Mouse (Mus musculus) right cerebral cortex, postnatal 10 days (tissue): ENCODE data around the gene Ak9.
A peak's percentile ranks its signal among the peaks of the same experiment; 100 is the strongest.

ENCODE experiments used
- DNase-seq, 2 experiments: peaks; one replicate each; pipeline ENCODE4 v3.0.0; 2021; ENCODE audit warnings: low spot score in 2 of 2

The Ak9 gene

GRCm38 (mm10) chr10:41303639-41304444 is at the start of gene Ak9:
Gene Ak9 (plus strand): TSS chr10:41303980.
- DNase-seq, result peak; percentile 88 to 93

DNA sequence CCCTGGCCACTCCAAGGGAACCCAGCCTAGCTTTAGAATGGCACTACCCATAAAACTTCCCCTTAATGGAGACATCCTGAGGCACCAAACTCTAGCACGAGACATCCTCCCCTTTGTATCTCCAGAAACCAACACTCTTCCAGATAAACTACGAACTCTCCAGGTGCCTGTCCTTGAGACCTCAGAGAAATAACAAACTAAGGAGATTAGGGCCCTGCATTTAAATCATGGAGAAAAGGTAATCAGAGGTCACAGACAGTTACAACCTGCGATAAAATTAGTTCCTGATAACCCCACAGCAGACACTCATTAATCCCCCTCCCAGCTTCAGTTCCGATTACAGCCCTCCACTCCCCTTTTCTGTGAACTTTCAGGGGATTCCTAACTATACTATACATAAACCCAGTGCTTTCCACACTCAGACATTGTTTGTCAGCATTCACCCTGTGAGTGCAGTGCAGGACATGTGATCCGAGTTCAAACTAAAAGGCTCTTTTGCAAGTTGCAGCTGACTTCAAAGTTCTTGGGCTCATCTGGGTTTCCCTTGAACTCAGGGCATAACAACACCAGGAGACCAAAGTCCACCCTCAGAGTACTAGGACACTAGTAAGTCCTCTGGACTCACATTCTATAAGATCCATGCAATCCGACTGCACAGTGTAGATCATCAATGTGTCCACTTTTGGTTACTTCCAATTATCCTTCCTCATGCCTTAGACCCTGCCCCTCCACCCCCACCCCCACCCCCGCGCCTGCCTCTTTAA is 43.4 kb upstream of the Ak9 start:
- DNase-seq, result no peak

- no peak for DNase-seq
These were observed 42.6 kb upstream of the Ak9 start for GRCm38 (mm10) chr10:41261218-41261617.

- DNase-seq, result no peak
These were observed 41.9 kb upstream of the Ak9 start for GRCm38 (mm10) chr10:41261889-41262288.

DNA sequence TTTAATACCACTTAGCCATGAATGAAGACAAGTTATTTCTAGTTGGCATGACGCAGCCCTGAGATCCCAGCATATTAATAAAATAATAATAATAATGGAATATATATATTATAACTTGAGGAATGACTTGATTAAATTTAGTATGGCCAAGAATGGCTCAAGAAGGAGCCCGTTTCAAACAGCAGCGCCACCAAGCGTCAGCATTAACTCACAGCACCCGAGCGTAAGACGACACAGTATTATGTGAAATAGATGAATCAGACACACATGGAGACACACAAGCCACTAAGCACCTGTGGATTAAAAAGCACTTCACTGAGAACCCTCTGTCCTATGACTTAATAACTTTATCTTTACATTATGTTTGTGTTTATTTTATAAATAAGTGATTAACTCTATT is 31.9 kb upstream of the Ak9 start:
- DNase-seq, result peak in 1 of 2 experiments; percentile 48

DNA sequence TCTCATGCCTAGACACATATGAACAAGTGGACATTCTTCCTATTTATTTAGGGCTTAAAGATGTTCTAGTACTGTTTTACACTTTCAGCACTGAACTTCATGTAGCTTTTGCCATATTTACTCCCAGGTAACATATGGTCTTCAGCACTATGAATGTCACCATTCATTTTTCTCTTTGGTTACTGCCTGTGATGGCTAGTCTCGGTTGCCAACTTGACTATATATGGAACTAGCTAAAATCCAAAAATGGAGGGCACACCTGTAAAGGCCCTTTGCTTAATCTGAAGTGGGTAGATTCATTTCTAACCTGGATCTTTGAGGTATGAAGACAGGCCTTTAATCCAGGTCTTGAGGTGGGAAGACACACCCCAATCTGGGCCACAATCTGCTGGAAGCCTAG is 28.9 kb upstream of the Ak9 start:
- no peak for DNase-seq

- DNase-seq, result no peak
These were observed 25.0 kb upstream of the Ak9 start for GRCm38 (mm10) chr10:41278808-41279207.

DNA sequence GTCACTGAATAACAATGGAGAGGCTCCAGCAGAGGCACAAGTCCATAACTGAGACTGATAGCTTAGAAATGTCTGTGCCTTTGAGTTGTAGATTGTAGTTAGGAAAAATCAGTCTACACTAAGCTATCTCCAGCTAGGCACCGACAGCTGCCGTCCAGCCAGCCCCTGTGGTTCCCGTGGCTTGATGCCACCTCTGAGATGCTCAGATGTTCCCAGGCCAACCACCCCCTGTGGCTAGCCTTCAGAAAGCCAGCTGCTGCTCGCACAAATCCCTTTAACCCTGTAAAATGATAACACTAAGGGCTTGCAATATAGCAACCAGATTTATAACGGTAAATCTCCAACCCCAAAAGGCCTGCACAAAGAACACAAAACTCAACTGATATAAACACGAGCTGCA is 23.6 kb upstream of the Ak9 start:
- no peak for DNase-seq

DNA sequence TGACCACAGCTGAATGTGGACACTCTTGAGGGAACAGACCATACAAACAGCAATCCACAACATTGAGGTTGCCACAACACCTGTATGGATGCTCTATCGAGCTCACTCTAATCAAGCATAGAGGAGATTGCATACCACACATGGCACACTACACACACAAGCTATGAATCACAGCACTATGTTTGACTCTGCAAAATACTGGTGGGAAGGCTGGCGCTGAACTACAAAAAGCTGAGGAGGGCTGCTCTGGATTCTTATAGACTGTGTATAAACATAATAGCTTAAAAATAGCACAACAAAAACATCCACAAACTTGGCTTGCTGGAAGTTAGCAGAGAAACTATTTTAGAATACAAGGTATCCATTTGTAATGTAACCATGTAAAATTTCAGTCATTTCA is 23.0 kb upstream of the Ak9 start:
- no peak for DNase-seq

DNA sequence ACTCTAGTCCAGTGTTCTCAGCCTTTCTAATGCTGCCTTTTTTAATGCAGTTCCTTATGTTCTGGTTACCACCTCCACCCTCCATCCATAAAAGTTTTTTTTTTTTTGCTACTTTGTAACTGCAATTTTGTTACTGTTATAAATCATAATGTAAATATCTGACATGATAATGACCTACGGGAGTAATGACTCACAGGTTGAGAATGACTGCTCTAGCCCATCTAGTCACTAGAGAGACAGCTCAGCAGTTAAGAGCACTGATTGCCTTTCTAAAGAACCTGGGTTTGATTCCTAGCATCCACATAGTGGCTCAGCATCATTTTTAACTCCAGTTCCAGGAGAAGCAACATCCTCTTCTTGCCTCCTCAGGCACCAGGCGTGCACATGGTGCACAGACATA is 21.7 kb upstream of the Ak9 start:
- DNase-seq, result no peak

- DNase-seq, result no peak
These were observed 16.2 kb upstream of the Ak9 start for GRCm38 (mm10) chr10:41287618-41288017.

- DNase-seq, result no peak
These were observed 15.7 kb upstream of the Ak9 start for GRCm38 (mm10) chr10:41288074-41288473.

- peak; percentile 90 to 92 for DNase-seq
These were observed 14.9 kb upstream of the Ak9 start for GRCm38 (mm10) chr10:41288771-41289415.

GRCm38 (mm10) chr10:41291021-41291420 is 12.8 kb upstream of the Ak9 start:
- DNase-seq, result no peak

DNA sequence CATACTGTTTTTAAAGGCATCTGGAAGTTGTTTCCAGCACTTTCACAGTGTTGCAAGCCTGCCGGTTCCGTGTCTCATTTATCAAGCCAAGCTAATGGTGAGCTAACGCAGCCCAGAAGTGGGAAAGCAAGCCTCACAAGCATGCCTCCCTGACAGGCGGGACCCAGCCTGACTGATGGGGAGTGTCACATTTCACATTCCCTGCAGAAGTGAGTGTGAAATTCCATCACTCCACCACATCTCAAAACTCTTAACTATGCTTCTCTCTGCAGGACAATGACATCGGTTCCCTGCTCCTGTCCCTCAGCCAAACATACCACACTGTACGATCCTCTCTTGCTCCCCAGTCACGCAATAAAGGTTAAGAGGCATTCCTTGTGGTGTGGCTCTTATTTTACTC is 10.8 kb upstream of the Ak9 start:
- DNase-seq, result no peak

DNA sequence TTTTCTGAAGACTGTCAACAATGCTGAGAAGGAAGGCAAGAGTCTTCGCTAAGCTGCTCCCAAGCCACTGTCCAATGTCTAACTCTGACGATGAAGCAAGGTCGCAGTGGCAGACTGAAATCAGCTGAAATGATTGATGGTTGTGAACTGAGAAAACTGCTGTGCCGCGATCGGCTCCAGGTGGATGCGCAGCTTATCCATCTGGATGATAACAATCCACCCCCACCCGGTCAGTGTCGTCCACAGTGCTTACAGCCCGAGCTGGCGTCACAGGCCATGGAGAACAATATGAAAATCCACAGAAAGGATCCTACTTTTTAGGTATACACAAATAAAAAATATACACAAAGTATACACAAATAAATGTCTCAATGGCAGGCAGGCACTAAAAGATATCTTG is 9.0 kb upstream of the Ak9 start:
- no peak for DNase-seq

- DNase-seq, result no peak
These were observed 8.6 kb upstream of the Ak9 start for GRCm38 (mm10) chr10:41295145-41295544.

GRCm38 (mm10) chr10:41300161-41300560 is 3.6 kb upstream of the Ak9 start:
- no peak for DNase-seq

GRCm38 (mm10) chr10:41302689-41303431 is 920 bp upstream of the Ak9 start, which contains the start of gene Fig4:
Gene Fig4 (minus strand): TSS chr10:41303260.
- DNase-seq, result peak; percentile 92 to 93

- DNase-seq, result no peak
These were observed 1.2 kb downstream of the Ak9 start for GRCm38 (mm10) chr10:41304961-41305455.

GRCm38 (mm10) chr10:41308205-41308604 is 4.4 kb downstream of the Ak9 start:
- DNase-seq, result no peak

DNA sequence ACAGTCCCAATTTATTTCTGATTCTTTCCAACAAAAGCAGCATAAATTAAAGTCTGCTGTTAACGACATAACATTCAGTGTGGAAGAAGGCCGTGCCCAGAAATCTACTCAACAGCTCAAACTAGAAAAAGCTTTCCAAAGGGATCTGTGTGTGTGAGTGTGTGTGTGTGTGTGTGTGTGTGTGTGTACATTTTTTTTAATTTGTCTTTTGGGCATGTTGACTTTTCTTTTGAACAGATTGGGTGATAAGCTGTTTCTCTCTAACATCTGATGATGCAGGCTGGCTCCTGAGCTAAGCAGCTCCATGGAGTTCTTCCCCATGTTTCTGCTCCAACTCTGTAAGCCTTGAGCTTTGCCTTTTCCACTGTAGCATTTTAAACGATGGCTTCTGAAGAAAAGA is 12.1 kb downstream of the Ak9 start:
- DNase-seq, result peak in 1 of 2 experiments; percentile 44
